Mouse (Mus musculus) MEL (cell line): ENCODE data around the gene Mcur1. TPM values are rescaled to one million over a fixed set of nuclear protein-coding genes. Genes with fewer than 3 reads are reported as not detected.

Experiments used
- CHD2 ChIP-seq: IDR thresholded peaks from 2 replicates; pipeline ENCODE4 v1.6.1; 2011; ENCODE audit warnings: low read length, improper control_type of control experiment
- CTCF ChIP-seq, 3 experiments: IDR thresholded peaks in 2 of 3; conservative IDR thresholded peaks in 1 of 3; 2 replicates each; pipeline ENCODE4 v1.5.1; 2011 to 2012; ENCODE audit warnings: low read length in 3 of 3, low read depth in 2 of 3, mild to moderate bottlenecking in 2 of 3, improper control_type of control experiment in 1 of 3, inconsistent platforms in 1 of 3, mixed read lengths in 1 of 3, moderate library complexity in 1 of 3; ENCODE audit not compliant: control insufficient read depth in 1 of 3, insufficient read depth in 1 of 3, poor library complexity in 1 of 3, severe bottlenecking in 1 of 3
- E2F4 ChIP-seq: IDR thresholded peaks from 2 replicates; pipeline ENCODE4 v1.6.1; 2011; ENCODE audit warnings: low read depth, low read length, improper control_type of control experiment, borderline replicate concordance
- ELF1 ChIP-seq: IDR thresholded peaks from 2 replicates; pipeline ENCODE4 v1.6.1; 2014; ENCODE audit warnings: low read depth, mild to moderate bottlenecking, inconsistent platforms, low read length, improper control_type of control experiment, moderate library complexity
- EP300 ChIP-seq, 2 experiments: IDR thresholded peaks; 2 replicates each; pipeline ENCODE4 v1.6.1; 2011; ENCODE audit warnings: improper control_type of control experiment in 2 of 2, low read length in 2 of 2, low read depth in 1 of 2, mild to moderate bottlenecking in 1 of 2
- ETS1 ChIP-seq: IDR thresholded peaks from 2 replicates; pipeline ENCODE4 v1.6.1; 2012; ENCODE audit warnings: low read depth, mild to moderate bottlenecking, inconsistent platforms, low read length, improper control_type of control experiment, moderate library complexity
- GABPA ChIP-seq: IDR thresholded peaks from 2 replicates; pipeline ENCODE4 v1.6.1; 2012; ENCODE audit warnings: low read depth, mild to moderate bottlenecking, inconsistent platforms, low read length, improper control_type of control experiment, moderate library complexity
- GATA1 ChIP-seq: IDR thresholded peaks from 2 replicates; pipeline ENCODE4 v1.6.1; 2011; ENCODE audit warnings: low read depth, low read length, improper control_type of control experiment
- JUND ChIP-seq: IDR thresholded peaks from 2 replicates; pipeline ENCODE4 v1.6.1; 2011; ENCODE audit warnings: low read depth, mild to moderate bottlenecking, improper control_type of control experiment, low read length
- MAFK ChIP-seq: IDR thresholded peaks from 2 replicates; pipeline ENCODE4 v1.6.1; 2011; ENCODE audit warnings: low read depth, mild to moderate bottlenecking, low read length, improper control_type of control experiment, borderline replicate concordance
- MAZ ChIP-seq: IDR thresholded peaks from 2 replicates; pipeline ENCODE4 v1.6.1; 2012; ENCODE audit warnings: low read depth, mild to moderate bottlenecking, inconsistent platforms, low read length, improper control_type of control experiment
- MEF2A ChIP-seq: IDR thresholded peaks from 2 replicates; pipeline ENCODE4 v1.6.1; 2014; ENCODE audit warnings: low read depth, mild to moderate bottlenecking, inconsistent platforms, low read length, improper control_type of control experiment; ENCODE audit not compliant: poor library complexity, insufficient replicate concordance, severe bottlenecking; ENCODE audit errors: extremely low read depth
- MXI1 ChIP-seq: IDR thresholded peaks from 2 replicates; pipeline ENCODE4 v1.6.1; 2011; ENCODE audit warnings: mild to moderate bottlenecking, low read depth, low read length, improper control_type of control experiment
- MYB ChIP-seq: IDR thresholded peaks from 2 replicates; pipeline ENCODE4 v1.6.1; 2011; ENCODE audit warnings: mild to moderate bottlenecking, low read depth, low read length, improper control_type of control experiment
- MYC ChIP-seq: IDR thresholded peaks from 2 replicates; pipeline ENCODE4 v1.6.1; 2011; ENCODE audit warnings: low read depth, mild to moderate bottlenecking, low read length, improper control_type of control experiment, moderate library complexity
- NELFE ChIP-seq: IDR thresholded peaks from 2 replicates; pipeline ENCODE4 v1.6.1; 2011; ENCODE audit warnings: low read depth, low read length, improper control_type of control experiment
- NRF1 ChIP-seq: IDR thresholded peaks from 2 replicates; pipeline ENCODE4 v1.6.1; 2014; ENCODE audit warnings: low read depth, mild to moderate bottlenecking, inconsistent platforms, low read length, improper control_type of control experiment, moderate library complexity; ENCODE audit not compliant: poor library complexity, insufficient read depth, severe bottlenecking
- POLR2AphosphoS5 ChIP-seq: IDR thresholded peaks from 2 replicates; pipeline ENCODE4 v1.6.1; 2012; ENCODE audit warnings: low read depth, borderline replicate concordance, mild to moderate bottlenecking, inconsistent platforms, low read length, moderate library complexity, mixed read lengths
- RCOR1 ChIP-seq: IDR thresholded peaks from 2 replicates; pipeline ENCODE4 v1.6.1; 2012; ENCODE audit warnings: low read depth, mild to moderate bottlenecking, inconsistent platforms, low read length, improper control_type of control experiment
- SIN3A ChIP-seq: IDR thresholded peaks from 2 replicates; pipeline ENCODE4 v1.6.1; 2012; ENCODE audit warnings: low read length, improper control_type of control experiment, inconsistent platforms
- TBP ChIP-seq: IDR thresholded peaks from 2 replicates; pipeline ENCODE4 v1.8.0; 2011; ENCODE audit warnings: low read depth, low read length, improper control_type of control experiment
- USF1 ChIP-seq: IDR thresholded peaks from 2 replicates; pipeline ENCODE4 v1.6.1; 2014; ENCODE audit warnings: low read depth, mild to moderate bottlenecking, inconsistent platforms, low read length, improper control_type of control experiment, moderate library complexity
- USF2 ChIP-seq, 2 experiments: IDR thresholded peaks; 2 replicates each; pipeline ENCODE4 v1.6.1; 2011 to 2012; ENCODE audit warnings: improper control_type of control experiment in 2 of 2, low read length in 2 of 2, borderline replicate concordance in 1 of 2, inconsistent platforms in 1 of 2, low read depth in 1 of 2, mild to moderate bottlenecking in 1 of 2; ENCODE audit not compliant: insufficient read depth in 1 of 2
- ZC3H11A ChIP-seq: IDR thresholded peaks from 2 replicates; pipeline ENCODE4 v1.6.1; 2012; ENCODE audit warnings: low read depth, mild to moderate bottlenecking, inconsistent platforms, low read length, improper control_type of control experiment
- polyA plus RNA-seq, 2 experiments: library from polyadenylated mRNA; stranded (reverse) in 1 of 2; unstranded in 1 of 2; fragments of >175 nt in 1 of 2; fragments of >200 nt in 1 of 2; gene quantifications; 2 replicates each; pipeline versions ENCODE4 v1.2.1 to v1.2.4; 2012; ENCODE audit warnings: low replicate concordance in 2 of 2, low read depth in 1 of 2; ENCODE audit not compliant: insufficient read length in 2 of 2, insufficient read depth in 1 of 2, missing spikeins in 1 of 2
- total RNA-seq: library from RNA; depleted of rRNA; stranded (reverse); fragments of 300-350 nt; gene quantifications from 2 replicates; pipeline ENCODE4 v1.2.3, GENCODE M21; 2012

Mcur1 gene
- total and polyA plus RNA-seq, 3 experiments: 8.4 to 19.7 TPM; not detected in 1

DNA sequence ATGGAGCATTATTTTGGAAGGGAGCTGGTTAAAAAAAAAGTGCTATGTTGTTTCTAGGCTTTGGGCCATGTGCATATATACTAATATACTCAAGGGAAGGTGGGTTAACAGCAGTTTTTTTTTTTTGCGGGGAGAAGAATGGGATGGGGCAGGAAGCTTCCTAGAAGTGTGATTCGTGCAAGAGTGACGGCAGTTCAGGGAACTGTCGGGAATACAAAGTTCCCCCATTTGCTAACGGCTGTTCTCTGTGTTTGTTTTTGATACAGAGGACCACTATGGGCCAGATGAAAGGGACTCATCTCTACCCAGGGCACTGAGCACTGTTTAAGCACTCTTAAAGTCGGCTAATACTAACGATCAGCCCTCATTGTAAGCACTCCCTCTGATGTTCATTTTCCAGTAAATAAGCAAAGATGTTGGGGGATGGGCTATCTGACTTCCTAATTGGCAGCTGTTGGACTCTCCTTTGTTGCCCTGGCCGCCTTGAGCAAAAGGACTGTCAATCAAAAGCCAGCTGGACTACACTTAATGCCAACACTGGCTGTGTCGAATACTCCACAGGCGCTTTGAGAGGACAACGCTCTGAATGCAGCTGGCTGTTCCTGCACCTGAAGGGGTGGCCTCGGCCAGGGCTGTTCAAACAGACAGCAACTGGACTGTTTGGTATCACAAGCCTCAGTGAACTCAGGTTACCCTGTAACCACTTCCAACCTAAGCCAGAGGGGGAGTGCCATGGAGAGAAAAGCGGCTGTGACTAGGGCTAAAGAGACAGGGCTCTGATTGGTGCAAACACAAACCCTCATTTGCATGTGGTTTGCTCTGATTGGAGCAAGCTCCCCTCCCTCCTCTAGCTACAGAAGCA is 28.9 kb downstream of the Mcur1 start (continued):
- TF ChIP-seq POLR2AphosphoS5 (no peak), MYB (no peak), NELFE (no peak), MXI1 (no peak), ELF1 (no peak), MEF2A (no peak), MAZ (0 out of 2 replicates have a peak, but pooled peaks have one; percentile 25), SIN3A (peak; percentile 55), E2F4 (no peak), NRF1 (no peak), USF1 (no peak), ETS1 (0 out of 2 replicates have a peak, but pooled peaks have one; percentile 36), MAFK (no peak), CTCF (IDR thresholded peaks at IDR 0.05 in 2 of 3, conservative IDR thresholded peaks at IDR 0.05 in 1 of 3; ENCODE audit: control insufficient read depth in 1 of 3, insufficient read depth in 1 of 3, low read depth in 2 of 3, low read length in 3 of 3, poor library complexity in 1 of 3, severe bottlenecking in 1 of 3) (no peak), MYC (no peak), ZC3H11A (no peak), GATA1 (no peak), USF2 (IDR thresholded peaks at IDR 0.05; ENCODE audit: borderline replicate concordance in 1 of 2, insufficient read depth in 1 of 2, low read depth in 1 of 2, low read length in 2 of 2) (no peak), TBP (peak; percentile 60; the same call in 1 of the 2 replicates), GABPA (no peak), CHD2 (no peak), EP300 (IDR thresholded peaks at IDR 0.05; ENCODE audit: low read depth in 1 of 2, low read length in 2 of 2) (no peak), RCOR1 (peak; percentile 40), JUND (no peak)
